Mouse (Mus musculus) CH12.LX (cell line): Measurements from ENCODE around the gene Prelid3b. TPM values are rescaled to one million over a fixed set of nuclear protein-coding genes. Genes with fewer than 3 reads are reported as not detected.

ENCODE experiments used
- DNase-seq: peaks from one replicate; pipeline ENCODE4 v3.0.0-alpha.2; 2013; ENCODE audit errors: extremely low read depth
- H3K27ac ChIP-seq: 2 replicates; pipeline ENCODE4 v1.5.1; 2012; ENCODE audit warnings: low read depth, mild to moderate bottlenecking, control low read depth, moderate library complexity; ENCODE audit not compliant: insufficient read depth
- H3K27me3 ChIP-seq: replicated peaks from 2 replicates; pipeline ENCODE3; 2012; ENCODE audit warnings: inconsistent platforms
- H3K36me3 ChIP-seq, 2 experiments: replicated peaks in 1 of 2; 2 replicates each; pipeline versions ENCODE3 to v1.6.1; 2012; ENCODE audit warnings: inconsistent platforms in 1 of 2, low read length in 1 of 2, mild to moderate bottlenecking in 1 of 2, mixed read lengths in 1 of 2, moderate library complexity in 1 of 2; ENCODE audit not compliant: control insufficient read depth in 1 of 2, insufficient read depth in 1 of 2
- H3K4me1 ChIP-seq, 2 experiments: 2 replicates each; pipeline ENCODE4 v1.6.1; 2012; ENCODE audit warnings: inconsistent platforms in 1 of 2, moderate library complexity in 1 of 2; ENCODE audit not compliant: insufficient read depth in 2 of 2, control insufficient read depth in 1 of 2
- H3K4me2 ChIP-seq: 2 replicates; pipeline ENCODE4 v1.6.1; 2012; ENCODE audit warnings: low read depth, mild to moderate bottlenecking, control low read depth; ENCODE audit not compliant: poor library complexity, insufficient read depth, severe bottlenecking
- H3K4me3 ChIP-seq, 3 experiments: fragments of 150-350 bp in 1 of 3; sonication (generic) in 1 of 3; replicated peaks in 1 of 3; 2 replicates each; pipeline versions ENCODE3 to v1.5.1; 2011 to 2012; ENCODE audit warnings: low read depth in 2 of 3, low read length in 2 of 3, mild to moderate bottlenecking in 2 of 3, moderate library complexity in 2 of 3, control low read depth in 1 of 3, improper control_type of control experiment in 1 of 3, inconsistent platforms in 1 of 3, mixed read lengths in 1 of 3; ENCODE audit not compliant: poor library complexity in 1 of 3
- H3K79me2 ChIP-seq: replicated peaks from 2 replicates; pipeline ENCODE4 v1.6.1; 2012; ENCODE audit warnings: mild to moderate bottlenecking, moderate library complexity; ENCODE audit not compliant: control insufficient read depth, poor library complexity, insufficient read depth, severe bottlenecking; ENCODE audit errors: extremely low read depth
- H3K9ac ChIP-seq: 2 replicates; pipeline ENCODE4 v1.6.1; 2012; ENCODE audit warnings: low read depth, mild to moderate bottlenecking, control low read depth, moderate library complexity; ENCODE audit not compliant: insufficient read depth
- H3K9me3 ChIP-seq: replicated peaks from 2 replicates; pipeline ENCODE3; 2012; ENCODE audit warnings: low read length, inconsistent platforms, mixed read lengths
- BHLHE40 ChIP-seq: IDR thresholded peaks from 2 replicates; pipeline ENCODE4 v1.6.1; 2011; ENCODE audit warnings: mild to moderate bottlenecking, low read depth, low read length, improper control_type of control experiment
- CHD1 ChIP-seq: IDR thresholded peaks from 2 replicates; pipeline ENCODE4 v1.6.1; 2012; ENCODE audit warnings: low read depth, low read length, improper control_type of control experiment, inconsistent platforms
- CHD2 ChIP-seq: IDR thresholded peaks from 2 replicates; pipeline ENCODE4 v1.6.1; 2011; ENCODE audit warnings: low read length, improper control_type of control experiment
- ELF1 ChIP-seq: IDR thresholded peaks from 2 replicates; pipeline ENCODE4 v1.6.1; 2014; ENCODE audit warnings: low read depth, mild to moderate bottlenecking, inconsistent platforms, low read length, improper control_type of control experiment
- GABPA ChIP-seq: IDR thresholded peaks from 2 replicates; pipeline ENCODE4 v1.6.1; 2012; ENCODE audit warnings: low read depth, low read length, improper control_type of control experiment, inconsistent platforms; ENCODE audit not compliant: insufficient replicate concordance
- IRF4 ChIP-seq: IDR thresholded peaks from 2 replicates; pipeline ENCODE4 v1.6.1; 2014; ENCODE audit warnings: low read depth, mild to moderate bottlenecking, inconsistent platforms, low read length, improper control_type of control experiment
- JUND ChIP-seq: conservative IDR thresholded peaks from 2 replicates; pipeline ENCODE4 v1.6.1; 2011; ENCODE audit warnings: low read depth, low read length, improper control_type of control experiment
- MXI1 ChIP-seq: IDR thresholded peaks from 2 replicates; pipeline ENCODE4 v1.6.1; 2011; ENCODE audit warnings: mild to moderate bottlenecking, low read depth, low read length, improper control_type of control experiment
- NRF1 ChIP-seq: IDR thresholded peaks from 2 replicates; pipeline ENCODE4 v1.6.1; 2014; ENCODE audit warnings: low read depth, mild to moderate bottlenecking, inconsistent platforms, low read length, improper control_type of control experiment, moderate library complexity
- POLR2A ChIP-seq: IDR thresholded peaks from 2 replicates; pipeline ENCODE4 v1.6.1; 2011; ENCODE audit warnings: low read depth, mild to moderate bottlenecking, improper control_type of control experiment, low read length
- POLR2AphosphoS2 ChIP-seq: IDR thresholded peaks from 2 replicates; pipeline ENCODE4 v1.6.1; 2011; ENCODE audit warnings: low read depth, low read length, improper control_type of control experiment
- RAD21 ChIP-seq: IDR thresholded peaks from 2 replicates; pipeline ENCODE4 v1.6.1; 2011; ENCODE audit warnings: low read depth, mild to moderate bottlenecking, low read length, improper control_type of control experiment, moderate library complexity
- RCOR1 ChIP-seq: conservative IDR thresholded peaks from 2 replicates; pipeline ENCODE4 v1.6.1; 2012; ENCODE audit warnings: low read depth, mild to moderate bottlenecking, inconsistent platforms, low read length, improper control_type of control experiment
- TBP ChIP-seq: conservative IDR thresholded peaks from 2 replicates; pipeline ENCODE4 v1.6.1; 2011; ENCODE audit warnings: low read depth, low read length, improper control_type of control experiment
- ZKSCAN1 ChIP-seq: IDR thresholded peaks from 2 replicates; pipeline ENCODE4 v1.6.1; 2012; ENCODE audit warnings: low read depth, inconsistent platforms, low read length, improper control_type of control experiment, borderline replicate concordance
- dilution Hi-C: fragments of 300-500 bp; cut with MboI; formaldehyde crosslinking; loops from 2 replicates; pipeline ENCODE4 v1.14.3; 2020; ENCODE audit warnings: low sequenced_read_pairs; ENCODE audit not compliant: extremely low pct_unique_long_range_greater_than_20kb, extremely low pct_ligation_motif_present
- in situ Hi-C: fragments of 300-500 bp; cut with MboI; formaldehyde crosslinking; loops from 3 replicates; pipeline ENCODE4 v1.14.3; 2019; ENCODE audit warnings: low sequenced_read_pairs, low pct_ligation_motif_present, low pct_unique_long_range_greater_than_20kb, mixed read lengths
- polyA plus RNA-seq: library from polyadenylated mRNA; unstranded; fragments of >175 nt; gene quantifications from 2 replicates; pipeline ENCODE4 v1.2.1, GENCODE M21; 2012; ENCODE audit warnings: low read depth; ENCODE audit not compliant: insufficient read length
- total RNA-seq, 2 experiments: library from RNA; depleted of rRNA; stranded (reverse); fragments of 300-350 nt in 1 of 2; fragments of >200 nt in 1 of 2; gene quantifications; 2 replicates each; pipeline ENCODE4 v1.2.3; 2012 to 2014

Gene Prelid3b
- total and polyA plus RNA-seq, 3 experiments = 90.3 to 187 (median 179) TPM

DNA sequence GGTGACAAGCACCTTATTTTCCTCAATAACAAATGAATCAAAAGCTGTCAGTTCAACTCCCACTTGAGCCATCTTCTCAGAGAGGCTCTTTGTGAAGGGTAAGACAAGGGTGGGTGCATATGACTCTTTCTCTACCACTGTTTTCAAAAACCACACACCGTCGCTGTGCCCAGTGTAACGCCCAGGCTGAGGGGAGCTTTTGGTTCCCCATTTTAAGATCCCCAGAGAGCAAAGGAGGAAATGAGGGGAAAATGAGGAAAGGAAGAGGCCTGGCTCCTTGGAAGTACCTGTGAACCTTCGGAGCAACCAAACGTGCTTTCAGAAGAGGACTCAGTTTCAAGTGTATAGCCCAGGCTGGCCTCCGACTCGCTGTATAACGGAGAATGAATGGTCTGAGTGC lies 36.9 kb upstream of the Prelid3b start:
- in situ Hi-C loops = no loop called here
- Histone ChIP-seq H3K9ac (no peak overlapping the region), H3K27me3 (no peaks in the 10 kb centered on the region), H3K4me3 (no peak overlapping the region), H3K36me3 (no peaks in the 10 kb centered on the region), H3K4me1 (peaks cover 0 to 10% of the 10 kb centered on the region in 2 experiments), H3K79me2 (no peaks in the 10 kb centered on the region), H3K9me3 (no peaks in the 10 kb centered on the region), H3K4me2 (no peak overlapping the region), H3K27ac (no peak overlapping the region)
- dilution Hi-C loops = no loop called here
- DNase-seq = peak; percentile 21
- TF ChIP-seq GABPA = no peak
- peak; percentile 37; the same call in 1 of the 2 replicates for TF ChIP-seq IRF4

DNA sequence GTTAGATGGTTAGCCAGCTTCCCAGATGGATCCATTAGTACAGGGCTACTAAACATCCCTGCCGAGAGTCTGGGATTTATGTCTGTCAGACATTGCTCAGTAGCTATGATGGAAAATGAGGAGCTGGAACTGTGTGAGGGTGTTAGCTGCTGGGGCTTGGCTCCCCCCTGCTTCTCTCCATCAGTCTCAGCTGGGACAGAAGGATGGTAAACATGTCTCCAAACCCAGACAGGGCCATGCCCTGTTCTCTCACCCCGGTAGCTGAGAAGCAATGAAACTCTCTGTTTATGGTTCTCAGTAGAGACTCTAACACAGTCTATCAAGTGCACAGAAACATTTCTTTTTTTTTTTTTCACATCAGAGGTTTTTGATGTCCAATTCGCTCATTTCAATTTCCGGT lies 35.1 kb upstream of the Prelid3b start:
- no peaks in the 10 kb centered on the region for H3K27me3 ChIP-seq
- no peak overlapping the region for H3K27ac ChIP-seq
- in situ Hi-C loops (no loop called here), dilution Hi-C loops (no loop called here)
- no peak overlapping the region for H3K4me3 ChIP-seq
- no peak overlapping the region for H3K9ac ChIP-seq
- no peak for TF ChIP-seq CHD2
- no peak for TF ChIP-seq JUND
- no peaks in the 10 kb centered on the region for H3K9me3 ChIP-seq
- H3K36me3 ChIP-seq = no peaks in the 10 kb centered on the region
- DNase-seq = no peak
- peaks cover 0 to 13% of the 10 kb centered on the region in 2 experiments for H3K4me1 ChIP-seq
- H3K4me2 ChIP-seq = no peak overlapping the region
- H3K79me2 ChIP-seq = no peaks in the 10 kb centered on the region

DNA sequence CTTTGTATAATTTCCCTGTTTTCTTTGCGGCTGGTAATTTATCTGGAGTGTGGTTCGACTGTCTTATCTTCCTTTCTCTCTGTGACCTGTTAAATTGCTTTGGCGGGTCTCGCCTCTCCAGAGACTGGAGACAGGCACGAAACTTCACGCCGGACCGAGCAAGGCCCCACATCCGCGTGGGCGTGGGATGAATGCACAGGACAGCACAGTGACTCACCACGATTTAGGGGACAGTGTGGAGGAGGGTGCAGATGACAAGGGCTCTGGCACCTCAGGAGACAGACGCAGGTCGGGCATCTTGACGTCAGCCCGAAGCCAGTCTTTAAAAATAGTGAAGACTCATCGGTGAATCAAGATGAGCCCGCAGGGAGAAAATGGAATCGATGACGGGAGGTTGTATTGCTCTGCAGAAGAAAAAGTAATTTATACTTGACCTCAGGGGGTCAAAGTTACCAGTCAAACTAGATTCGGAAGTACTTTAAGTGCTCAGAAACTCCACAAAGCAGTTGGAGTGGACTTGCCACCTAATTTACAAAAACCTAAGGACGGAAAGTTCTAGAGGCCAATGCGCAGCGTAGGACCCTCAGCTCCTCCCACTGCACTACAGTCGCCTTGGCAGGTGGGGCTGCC lies 30.1 kb upstream of the Prelid3b start:
- in situ Hi-C loops = no loop called here
- H3K4me2 ChIP-seq = peak overlapping the region; percentile 93
- no peaks in the 10 kb centered on the region for H3K36me3 ChIP-seq
- no peaks in the 10 kb centered on the region for H3K9me3 ChIP-seq
- H3K27me3 ChIP-seq = no peaks in the 10 kb centered on the region
- H3K9ac ChIP-seq = peak overlapping the region; percentile 64
- no peaks in the 10 kb centered on the region for H3K79me2 ChIP-seq
- peak overlapping the region; percentile 26 to 63 (median 32) for H3K4me3 ChIP-seq
- no peak for TF ChIP-seq RAD21
- no peak for TF ChIP-seq ZKSCAN1
- no peak for TF ChIP-seq RCOR1
- TF ChIP-seq ELF1 = 0 out of 2 replicates have a peak, but pooled peaks have one; percentile 4
- TF ChIP-seq CHD1 = no peak
- TF ChIP-seq TBP = peak; percentile 62; the same call in 1 of the 2 replicates
- peak; percentile 42; the same call in 1 of the 2 replicates for TF ChIP-seq MXI1
- peak; percentile 42; the same call in 1 of the 2 replicates for TF ChIP-seq NRF1
- no peak for TF ChIP-seq BHLHE40
- TF ChIP-seq IRF4 = no peak
- no peak for TF ChIP-seq POLR2AphosphoS2
- peak; percentile 47 for TF ChIP-seq POLR2A
- DNase-seq = peak; percentile 52
- peak overlapping the region; percentile 46; the same call in 1 of the 2 replicates for H3K27ac ChIP-seq
- H3K4me1 ChIP-seq = peaks cover 2 to 10% of the 10 kb centered on the region in 2 experiments
- dilution Hi-C loops = no loop called here
